Mouse (Mus musculus) lung, adult 2 months (tissue): ENCODE measurements around the gene Esrra.

Source experiments
- CTCF ChIP-seq: fragments of 200-500 bp; IDR thresholded peaks from 2 replicates; pipeline ENCODE4 v1.5.1; 2011; ENCODE audit warnings: mild to moderate bottlenecking, low read length, control low read depth; ENCODE audit not compliant: insufficient read depth
- POLR2A ChIP-seq: fragments of 200-500 bp; IDR thresholded peaks from 2 replicates; pipeline ENCODE4 v1.6.1; 2011; ENCODE audit warnings: low read depth, mild to moderate bottlenecking, control low read depth, low read length, borderline replicate concordance; ENCODE audit errors: extremely low read depth

GRCm38 (mm10) chr19:6932018-6932417, 10.4 kb upstream of the Esrra start:
- no peak for TF ChIP-seq POLR2A
- no peak for TF ChIP-seq CTCF
